Mouse (Mus musculus): Measurements from ENCODE around the gene Qpctl.

- no peak for TF ChIP-seq CTCF (IDR thresholded peaks at IDR 0.05; ENCODE audit: borderline replicate concordance, control insufficient read depth, extremely low read depth, insufficient read depth, low read length, poor library complexity)
- TF ChIP-seq POLR2A (IDR thresholded peaks at IDR 0.05; ENCODE audit: control insufficient read depth, extremely low read depth, insufficient read depth, low read length, poor library complexity): no peak
These were observed 12.9 kb downstream of the Qpctl start for GRCm38 (mm10) chr7:19136168-19136567.
